Mouse (Mus musculus) intestine, postnatal 0 days (tissue): ENCODE results near the gene Tubgcp5. TPM values are rescaled to one million over a fixed set of nuclear protein-coding genes. Genes with fewer than 3 reads are reported as not detected.
A peak's percentile ranks its signal among the peaks of the same experiment; 100 is the strongest.

Experiments used
- ATAC-seq: fragments of 200-750 bp; cut with Nextera tagmentation; 2 replicates; pipeline ENCODE4 v1.8.0; 2017; ENCODE audit warnings: mild to moderate bottlenecking, moderate TSS enrichment, moderate library complexity
- H3K27ac ChIP-seq: fragments of 300-500 bp; sonication (generic); 2 replicates; pipeline ENCODE4 v1.5.1; 2014; ENCODE audit warnings: mild to moderate bottlenecking, low read depth, low read length, moderate library complexity
- H3K27me3 ChIP-seq: fragments of 300-500 bp; sonication (generic); replicated peaks from 2 replicates; pipeline ENCODE4 v1.6.1; 2014; ENCODE audit warnings: low read length, mixed read lengths; ENCODE audit not compliant: control insufficient read depth, insufficient read depth
- H3K36me3 ChIP-seq: fragments of 300-500 bp; sonication (generic); 2 replicates; pipeline ENCODE4 v1.6.1; 2014; ENCODE audit warnings: mild to moderate bottlenecking, moderate library complexity; ENCODE audit not compliant: control insufficient read depth, insufficient read depth
- H3K4me1 ChIP-seq: fragments of 300-500 bp; sonication (generic); replicated peaks from 2 replicates; pipeline ENCODE4 v1.6.1; 2014; ENCODE audit warnings: antibody characterized with exemption, low read length, mixed read lengths; ENCODE audit not compliant: control insufficient read depth, insufficient read depth
- H3K4me2 ChIP-seq: fragments of 300-500 bp; sonication (generic); replicated peaks from 2 replicates; pipeline ENCODE4 v1.6.1; 2014; ENCODE audit warnings: low read depth, mild to moderate bottlenecking, moderate library complexity
- H3K4me3 ChIP-seq: fragments of 300-500 bp; sonication (generic); 2 replicates; pipeline ENCODE4 v1.5.1; 2014; ENCODE audit warnings: low read depth, low read length
- H3K9ac ChIP-seq: fragments of 300-500 bp; sonication (generic); 2 replicates; pipeline ENCODE4 v1.6.1; 2014; ENCODE audit warnings: mild to moderate bottlenecking, low read depth, low read length
- H3K9me3 ChIP-seq: fragments of 300-500 bp; sonication (generic); 2 replicates; pipeline ENCODE4 v1.6.1; 2016; ENCODE audit warnings: mixed run types; ENCODE audit not compliant: control insufficient read depth
- CTCF ChIP-seq: sonication (generic); IDR thresholded peaks from 2 replicates; pipeline ENCODE4 v1.5.1; 2016; ENCODE audit warnings: low read depth, mild to moderate bottlenecking, control low read depth, antibody characterized with exemption, moderate library complexity
- WGBS: fragments of 180-500 bp; shearing (Covaris S2); extraction: QIAGEN DNeasy Blood & Tissue Kit; methylation state at CpG from one replicate; pipeline ENCODE4 v1.1.7; 2014; 5-methylcytosine and 5-hydroxymethylcytosine counted together
- polyA plus RNA-seq: library from polyadenylated mRNA; unstranded; fragments of >200 nt; fragmentation: Nextera tagmentation; extraction: Ambion mirVana; gene quantifications from 2 replicates; pipeline ENCODE4 v1.2.1, GENCODE M21; 2015

The Tubgcp5 gene
- 6.9 and 7.9 TPM in 2 replicates for polyA plus RNA-seq

DNA sequence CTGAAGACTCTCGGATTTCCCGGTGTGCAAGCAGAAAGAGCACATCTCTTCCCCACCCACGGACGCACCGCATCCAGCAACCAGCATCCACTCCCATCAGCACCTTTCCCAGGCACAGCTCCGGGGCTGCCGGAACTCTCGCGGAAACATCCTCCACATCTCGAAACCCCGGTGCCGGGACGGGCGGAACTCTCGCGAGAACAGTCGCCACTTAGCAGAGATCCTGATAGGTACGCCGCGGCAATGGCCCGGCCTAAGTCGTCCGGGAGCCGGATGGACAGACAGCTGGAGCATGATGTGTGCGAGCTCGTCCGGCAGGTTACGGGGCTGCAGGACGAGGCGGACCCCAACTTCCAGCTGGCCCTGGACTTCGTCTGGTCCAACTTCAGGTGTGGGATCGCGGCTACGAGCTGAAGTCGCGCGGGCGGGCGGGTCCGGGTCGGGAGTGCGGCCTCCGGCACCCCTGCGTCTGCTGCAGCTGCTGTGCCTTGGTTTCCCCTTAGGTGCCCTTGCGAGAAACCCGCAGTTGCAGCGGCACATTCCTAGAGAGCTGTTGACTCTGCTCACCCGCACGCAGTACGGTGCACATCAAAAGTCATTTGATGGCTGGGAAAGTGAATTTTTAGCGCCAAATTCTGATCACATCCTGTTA is at the start of gene Tubgcp5:
Tubgcp5 (plus strand) TSS at position 203 of the 652 bp plus-strand sequence.
- H3K4me2 ChIP-seq: peak within 1 kb of the TSS; percentile 81
- H3K4me3 ChIP-seq: peak within 1 kb of the TSS; percentile 79
- TF ChIP-seq CTCF: no peak
- H3K4me1 ChIP-seq: no peaks in the 10 kb centered on the region
- peak within 1 kb of the TSS; percentile 73 for H3K27ac ChIP-seq
- H3K9me3 ChIP-seq: no peaks in the 10 kb centered on the region
- peak within 1 kb of the TSS; percentile 92 for H3K9ac ChIP-seq
- peak; percentile 100 for ATAC-seq
- H3K36me3 ChIP-seq: peaks cover 24% of the 10 kb centered on the region
- H3K27me3 ChIP-seq: no peaks in the 10 kb centered on the region
- WGBS: under 1% methylated on average over 51 of the region's 51 CpGs

DNA sequence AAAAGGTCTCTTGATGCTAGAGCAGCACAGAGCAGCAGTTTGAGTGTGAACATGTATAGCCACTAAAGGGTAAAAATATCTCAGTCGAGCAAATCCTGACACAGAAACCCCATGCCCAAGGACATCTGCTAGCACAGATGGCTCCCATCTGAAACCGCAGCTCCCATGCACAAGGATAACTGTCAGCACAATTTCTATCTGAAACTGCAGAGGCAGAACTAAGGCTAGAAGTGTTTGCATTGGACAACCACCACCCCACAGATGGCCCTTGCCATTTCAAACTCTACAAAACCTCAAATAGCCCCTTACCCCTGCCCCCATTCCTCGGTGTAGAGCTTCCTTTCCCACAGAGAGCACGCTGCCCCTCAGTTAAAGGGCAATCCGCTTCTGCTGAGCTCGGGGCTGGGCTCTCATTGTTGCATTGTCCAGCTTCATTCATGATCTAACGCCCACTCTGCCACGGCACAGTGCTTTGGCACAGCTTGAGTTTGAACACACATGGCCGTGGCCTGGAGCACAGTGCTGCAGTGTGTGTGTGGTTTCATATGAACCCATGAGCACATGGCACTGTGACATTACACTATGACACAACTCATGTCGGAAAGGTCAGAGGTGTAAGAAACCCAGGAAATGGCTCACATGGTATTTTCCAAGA is 49.3 kb upstream of the Tubgcp5 start:
- Histone ChIP-seq H3K27me3 (no peaks in the 10 kb centered on the region), H3K4me2 (no peak overlapping the region), H3K36me3 (no peaks in the 10 kb centered on the region), H3K9ac (no peak overlapping the region), H3K27ac (no peak overlapping the region), H3K4me1 (no peaks in the 10 kb centered on the region), H3K4me3 (no peak overlapping the region), H3K9me3 (no peaks in the 10 kb centered on the region)
- no peak for TF ChIP-seq CTCF
- ATAC-seq: no peak
- WGBS: 73% methylated on average over 10 of the region's 10 CpGs

DNA sequence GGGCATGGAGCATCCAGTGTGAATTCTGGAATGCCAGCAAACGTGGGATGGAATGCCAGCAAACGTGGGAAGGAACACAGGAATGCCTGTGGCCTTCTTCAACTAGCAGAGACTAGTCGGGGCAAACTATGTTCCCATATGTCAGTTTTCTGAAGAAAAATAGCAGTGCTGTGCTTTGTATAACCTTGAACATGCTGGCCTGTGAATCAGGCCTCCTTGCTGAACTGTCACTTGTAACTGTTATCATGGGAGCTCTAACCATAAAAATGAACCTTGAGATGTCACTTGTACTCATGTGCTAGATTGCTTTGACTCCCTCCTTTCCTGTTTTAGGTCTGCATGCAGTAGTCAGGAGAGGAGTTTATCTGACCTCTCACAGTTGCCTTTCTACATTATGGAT is 43.1 kb upstream of the Tubgcp5 start:
- Histone ChIP-seq H3K27me3 (no peaks in the 10 kb centered on the region), H3K4me3 (no peak overlapping the region), H3K27ac (no peak overlapping the region), H3K4me2 (no peak overlapping the region), H3K36me3 (no peaks in the 10 kb centered on the region), H3K9ac (no peak overlapping the region), H3K4me1 (no peaks in the 10 kb centered on the region), H3K9me3 (no peaks in the 10 kb centered on the region)
- TF ChIP-seq CTCF: no peak
- WGBS: 58% methylated on average over 3 of the region's 3 CpGs
- ATAC-seq: no peak

DNA sequence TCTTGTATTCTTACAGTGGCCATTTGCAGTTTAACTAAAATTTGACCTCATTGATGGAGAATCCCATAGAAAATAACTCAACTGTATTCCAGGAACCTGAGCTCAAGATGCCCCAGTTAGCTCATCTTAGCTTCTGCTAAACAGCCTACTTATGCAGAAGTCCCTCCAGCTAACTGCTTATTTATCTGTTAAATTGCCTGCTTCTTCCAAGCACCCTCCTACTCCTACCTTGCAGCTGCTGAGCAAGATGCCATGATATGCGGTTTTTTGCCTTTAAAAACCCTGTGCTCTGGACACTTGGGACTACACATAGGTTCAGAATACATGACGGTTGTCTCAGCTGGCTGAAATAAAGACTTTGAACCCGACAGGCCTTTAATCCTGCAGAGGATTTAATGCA is 34.6 kb upstream of the Tubgcp5 start:
- no peak overlapping the region for H3K4me3 ChIP-seq
- H3K36me3 ChIP-seq: no peaks in the 10 kb centered on the region
- H3K9ac ChIP-seq: no peak overlapping the region
- no peak overlapping the region for H3K4me2 ChIP-seq
- H3K27me3 ChIP-seq: no peaks in the 10 kb centered on the region
- H3K9me3 ChIP-seq: no peaks in the 10 kb centered on the region
- H3K4me1 ChIP-seq: no peaks in the 10 kb centered on the region
- H3K27ac ChIP-seq: no peak overlapping the region
- no peak for TF ChIP-seq CTCF
- 57% methylated on average over 3 of the region's 3 CpGs for WGBS
- ATAC-seq: no peak

DNA sequence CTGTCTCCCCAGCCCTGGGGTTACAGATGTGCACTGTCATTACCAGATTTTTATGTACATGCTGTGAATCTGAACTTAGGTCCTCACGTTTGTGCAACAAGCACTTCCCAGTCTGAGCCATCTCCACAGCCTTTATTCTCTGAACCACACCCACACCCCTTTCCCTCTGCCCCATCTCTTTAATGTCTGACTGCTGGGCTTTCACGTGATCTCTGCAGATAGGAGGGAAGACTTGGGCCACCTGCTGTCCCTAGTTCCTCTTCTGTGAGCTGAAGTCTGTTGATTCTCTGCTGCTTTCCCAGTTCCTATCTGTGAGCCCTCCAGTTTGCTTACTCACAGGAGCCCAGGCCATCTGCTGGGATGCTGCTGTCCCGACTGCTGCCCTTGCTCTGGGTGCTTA is 26.0 kb upstream of the Tubgcp5 start, which contains the start of gene Siglech:
Siglech (plus strand) TSS at position 253 of the 400 bp plus-strand sequence.
- Histone ChIP-seq H3K9me3 (no peaks in the 10 kb centered on the region), H3K4me2 (no peak within 1 kb of the TSS), H3K4me1 (no peaks in the 10 kb centered on the region), H3K9ac (no peak within 1 kb of the TSS), H3K27ac (no peak within 1 kb of the TSS), H3K36me3 (no peaks in the 10 kb centered on the region), H3K27me3 (no peaks in the 10 kb centered on the region), H3K4me3 (no peak within 1 kb of the TSS)
- ATAC-seq: no peak
- 26% methylated on average over 3 of the region's 3 CpGs for WGBS
- no peak for TF ChIP-seq CTCF

DNA sequence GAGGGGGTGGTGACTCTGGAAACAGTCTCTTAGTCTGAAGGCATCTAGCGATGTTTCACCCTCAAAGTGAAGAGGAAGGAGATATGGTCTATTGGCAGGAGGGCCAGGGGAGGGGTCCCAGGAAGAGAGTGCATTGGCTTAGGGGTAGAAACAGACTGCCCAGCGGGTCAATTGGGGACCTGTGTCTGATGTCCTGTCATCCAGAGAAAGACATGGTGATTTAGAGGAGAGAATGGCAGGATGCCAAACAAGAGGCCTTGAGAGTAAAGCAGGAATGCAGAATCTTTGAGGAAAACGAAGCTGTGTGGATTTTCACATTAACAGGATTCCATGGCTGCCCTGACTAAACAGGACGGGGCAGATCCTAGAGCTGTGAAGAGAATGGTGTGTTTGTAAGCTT is 13.9 kb upstream of the Tubgcp5 start:
- WGBS: 50% methylated on average over 4 of the region's 4 CpGs
- H3K4me2 ChIP-seq: no peak overlapping the region
- ATAC-seq: no peak
- H3K36me3 ChIP-seq: no peaks in the 10 kb centered on the region
- no peak overlapping the region for H3K9ac ChIP-seq
- TF ChIP-seq CTCF: no peak
- H3K9me3 ChIP-seq: no peaks in the 10 kb centered on the region
- no peaks in the 10 kb centered on the region for H3K27me3 ChIP-seq
- H3K4me1 ChIP-seq: no peaks in the 10 kb centered on the region
- H3K4me3 ChIP-seq: no peak overlapping the region
- no peak overlapping the region for H3K27ac ChIP-seq
